Mouse (Mus musculus) myocyte (in vitro differentiated cells): ENCODE measurements around the gene Fdps. TPM values are rescaled to one million over a fixed set of nuclear protein-coding genes. Genes with fewer than 3 reads are reported as not detected.

Source experiments
- H3K27me3 ChIP-seq: one replicate; pipeline ENCODE4 v1.6.1; 2011; ENCODE audit not compliant: control insufficient read depth, insufficient read depth, insufficient read length
- H3K36me3 ChIP-seq: one replicate; pipeline ENCODE4 v1.6.1; 2011; ENCODE audit not compliant: control insufficient read depth, insufficient read depth
- H3K4me2 ChIP-seq: one replicate; pipeline ENCODE4 v1.6.1; 2011; ENCODE audit warnings: low read depth, control low read depth
- H3K4me3 ChIP-seq: one replicate; pipeline ENCODE4 v1.5.1; 2011; ENCODE audit warnings: mild to moderate bottlenecking, control low read depth, moderate library complexity
- H3K79me2 ChIP-seq: one replicate; pipeline ENCODE4 v1.6.1; 2011; ENCODE audit not compliant: control insufficient read depth, insufficient read depth
- H3ac ChIP-seq: one replicate; pipeline ENCODE4 v1.6.1; 2011; ENCODE audit not compliant: control insufficient read depth, insufficient read length
- CEBPB ChIP-seq: IDR thresholded peaks from 2 replicates; pipeline ENCODE4 v1.6.1; 2011; ENCODE audit warnings: mild to moderate bottlenecking, moderate library complexity; ENCODE audit not compliant: poor library complexity, insufficient read depth, severe bottlenecking
- E2F4 ChIP-seq: IDR thresholded peaks from one replicate; pipeline ENCODE4 v1.6.1; 2011; ENCODE audit warnings: mild to moderate bottlenecking, control low read depth, moderate library complexity; ENCODE audit not compliant: insufficient read depth
- MAX ChIP-seq: IDR thresholded peaks from one replicate; pipeline ENCODE4 v1.6.1; 2011; ENCODE audit warnings: low read depth, mild to moderate bottlenecking, control low read depth
- MYOD1 ChIP-seq, 3 experiments: IDR thresholded peaks; one replicate each; pipeline ENCODE4 v1.6.1; 2011; ENCODE audit warnings: control low read depth in 2 of 3, low read depth in 2 of 3, mild to moderate bottlenecking in 2 of 3, moderate library complexity in 1 of 3; ENCODE audit not compliant: insufficient read length in 2 of 3, control insufficient read depth in 1 of 3
- MYOG ChIP-seq, 3 experiments: IDR thresholded peaks; one replicate each; pipeline ENCODE4 v1.6.1; 2011; ENCODE audit warnings: control low read depth in 2 of 3, low read depth in 2 of 3, mild to moderate bottlenecking in 2 of 3; ENCODE audit not compliant: insufficient read length in 2 of 3, control insufficient read depth in 1 of 3, insufficient read depth in 1 of 3
- POLR2A ChIP-seq: IDR thresholded peaks from one replicate; pipeline ENCODE4 v1.6.1; 2011; ENCODE audit warnings: low read depth, mild to moderate bottlenecking, control low read depth, moderate library complexity; ENCODE audit not compliant: insufficient read length
- POLR2AphosphoS2 ChIP-seq: IDR thresholded peaks from one replicate; pipeline ENCODE4 v1.6.1; 2011; ENCODE audit warnings: low read depth, control low read depth; ENCODE audit not compliant: insufficient read length
- REST ChIP-seq: IDR thresholded peaks from one replicate; pipeline ENCODE4 v1.6.1; 2011; ENCODE audit warnings: mild to moderate bottlenecking, control low read depth, moderate library complexity; ENCODE audit not compliant: insufficient read depth, insufficient read length
- SRF ChIP-seq: IDR thresholded peaks from one replicate; pipeline ENCODE4 v1.6.1; 2011; ENCODE audit warnings: low read depth; ENCODE audit not compliant: control insufficient read depth, insufficient read length
- TCF12 ChIP-seq: IDR thresholded peaks from one replicate; pipeline ENCODE4 v1.6.1; 2011; ENCODE audit warnings: mild to moderate bottlenecking, control low read depth; ENCODE audit not compliant: poor library complexity, insufficient read depth, severe bottlenecking
- TCF3 ChIP-seq: IDR thresholded peaks from one replicate; pipeline ENCODE4 v1.6.1; 2011; ENCODE audit warnings: low read depth, control low read depth; ENCODE audit not compliant: insufficient read length
- USF1 ChIP-seq: IDR thresholded peaks from one replicate; pipeline ENCODE4 v1.6.1; 2011; ENCODE audit warnings: low read depth, mild to moderate bottlenecking, control low read depth, moderate library complexity
- polyA plus RNA-seq: library from polyadenylated mRNA; unstranded; fragments of >200 nt; fragmentation: generic; extraction: Trizol; gene quantifications from one replicate; pipeline ENCODE4 v1.2.1, GENCODE M21; 2012; ENCODE audit warnings: missing spikeins

The Fdps gene
- polyA plus RNA-seq, 1 experiment = 863 TPM

GRCm38 (mm10) chr3:89132285-89133062 is 30.7 kb upstream of the Fdps start:
- Histone ChIP-seq H3ac (no peak overlapping the region), H3K27me3 (peaks cover 69% of the 10 kb centered on the region), H3K79me2 (no peaks in the 10 kb centered on the region), H3K4me3 (no peak overlapping the region), H3K4me2 (no peak overlapping the region), H3K36me3 (no peaks in the 10 kb centered on the region)
- no peak for TF ChIP-seq CEBPB

DNA sequence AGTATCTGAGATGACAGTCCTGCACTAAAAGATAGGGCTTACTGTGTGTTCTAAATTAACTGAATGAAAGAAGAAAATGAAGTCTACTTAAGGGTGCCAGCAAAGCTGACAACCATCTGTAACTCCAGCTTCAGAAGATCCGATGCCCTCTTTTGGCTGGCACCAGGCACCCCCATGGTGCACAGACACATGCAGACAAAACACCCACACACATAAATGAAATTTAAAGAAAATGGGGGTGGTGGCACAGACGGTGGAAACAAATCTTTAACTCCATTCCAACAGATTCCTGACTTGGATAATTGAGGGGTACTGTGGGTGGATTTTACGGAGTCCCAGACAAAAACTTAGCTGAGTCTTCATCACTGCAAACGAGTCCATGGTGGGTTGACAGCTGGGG is 30.1 kb upstream of the Fdps start:
- H3K4me3 ChIP-seq = no peak overlapping the region
- TF ChIP-seq MAX (no peak), POLR2AphosphoS2 (no peak), CEBPB (no peak), USF1 (no peak), REST (no peak), MYOD1 (IDR thresholded peaks at IDR 0.05; ENCODE audit: control insufficient read depth in 1 of 3, insufficient read length in 2 of 3, low read depth in 2 of 3) (no peak), SRF (no peak), POLR2A (no peak), E2F4 (no peak), TCF3 (no peak), TCF12 (no peak), MYOG (IDR thresholded peaks at IDR 0.05; ENCODE audit: control insufficient read depth in 1 of 3, insufficient read depth in 1 of 3, insufficient read length in 2 of 3, low read depth in 2 of 3) (no peak)
- H3K36me3 ChIP-seq = no peaks in the 10 kb centered on the region

DNA sequence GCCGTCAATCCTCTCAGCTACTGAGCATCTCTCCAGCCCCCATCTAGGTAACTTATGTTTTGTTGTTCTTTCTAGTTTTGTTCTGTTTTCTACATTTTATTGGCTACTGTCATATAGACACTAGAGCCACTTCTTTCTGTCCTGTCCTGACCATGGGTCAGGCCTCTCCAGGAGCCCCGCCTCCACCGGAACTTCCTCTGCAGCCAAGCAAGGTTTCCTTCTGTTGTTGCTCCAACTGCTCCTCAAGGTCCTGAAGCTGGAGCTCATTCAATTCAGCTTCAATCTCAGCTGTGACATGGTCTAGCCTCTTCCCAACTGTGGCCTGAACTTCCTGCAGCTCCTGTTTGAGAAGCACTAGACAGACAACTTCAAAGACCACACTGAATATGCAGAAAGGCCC is 28.1 kb upstream of the Fdps start:
- no peak overlapping the region for H3ac ChIP-seq
- no peaks in the 10 kb centered on the region for H3K79me2 ChIP-seq
- H3K36me3 ChIP-seq = no peaks in the 10 kb centered on the region
- H3K27me3 ChIP-seq = peaks cover 54% of the 10 kb centered on the region
- no peak overlapping the region for H3K4me2 ChIP-seq
- TF ChIP-seq TCF12 (no peak), POLR2AphosphoS2 (no peak), MYOD1 (IDR thresholded peaks at IDR 0.05; ENCODE audit: control insufficient read depth in 1 of 3, insufficient read length in 2 of 3, low read depth in 2 of 3) (no peak), SRF (no peak), POLR2A (no peak)
- no peak overlapping the region for H3K4me3 ChIP-seq

More for the DNA sequence above, 30.1 kb upstream of the Fdps start:
- Histone ChIP-seq H3K79me2 (no peaks in the 10 kb centered on the region), H3K27me3 (peaks cover 64% of the 10 kb centered on the region), H3ac (no peak overlapping the region), H3K4me2 (no peak overlapping the region)

DNA sequence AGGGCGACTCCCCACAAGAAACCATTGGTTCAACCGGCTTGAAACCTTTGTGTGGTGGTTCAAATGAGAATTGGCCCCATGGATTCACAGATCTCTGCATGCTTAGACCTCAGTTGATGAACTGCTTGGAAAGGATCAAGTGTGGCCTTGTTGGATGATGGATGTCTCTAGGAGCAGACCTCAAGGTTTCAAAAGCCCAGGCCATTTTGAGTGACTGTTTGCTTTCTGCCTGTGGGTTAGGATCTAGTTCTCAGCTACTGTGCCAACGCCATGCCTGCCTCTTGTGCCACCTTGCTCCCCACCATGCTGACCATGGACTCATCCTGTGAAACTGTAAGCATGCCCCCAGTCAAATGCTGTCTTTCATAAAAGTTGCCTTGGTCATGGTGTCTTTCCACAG is 24.2 kb upstream of the Fdps start:
- Histone ChIP-seq H3K4me2 (no peak overlapping the region), H3K27me3 (peaks cover 21% of the 10 kb centered on the region), H3ac (no peak overlapping the region), H3K79me2 (no peaks in the 10 kb centered on the region), H3K4me3 (no peak overlapping the region), H3K36me3 (no peaks in the 10 kb centered on the region)
- TF ChIP-seq REST (no peak), CEBPB (no peak), USF1 (no peak), POLR2AphosphoS2 (no peak), SRF (no peak), MYOD1 (IDR thresholded peaks at IDR 0.05; ENCODE audit: control insufficient read depth in 1 of 3, insufficient read length in 2 of 3, low read depth in 2 of 3) (no peak), MAX (no peak), TCF3 (no peak), TCF12 (no peak)

DNA sequence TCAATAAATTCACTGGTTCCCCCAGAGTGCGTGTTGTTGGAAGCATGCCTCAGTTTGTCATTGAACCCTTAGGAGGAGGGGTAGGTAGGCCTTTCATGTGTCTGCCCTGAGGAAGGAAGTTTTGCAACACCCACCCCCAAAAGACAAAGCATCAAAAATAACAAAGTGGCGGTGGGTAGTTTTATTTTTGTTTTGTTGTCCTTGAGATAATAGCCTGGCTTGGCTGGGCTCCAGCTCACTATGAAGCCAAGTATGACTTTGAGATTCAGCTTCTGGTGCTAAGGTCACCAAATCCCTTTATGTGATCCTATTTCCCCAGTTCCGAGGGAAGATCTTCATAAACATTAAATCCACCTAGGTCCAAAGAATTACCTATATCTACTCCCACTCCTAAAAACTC is 22.5 kb upstream of the Fdps start:
- Histone ChIP-seq H3K36me3 (no peaks in the 10 kb centered on the region), H3K4me2 (no peak overlapping the region), H3K27me3 (peaks cover 27% of the 10 kb centered on the region), H3K4me3 (no peak overlapping the region), H3K79me2 (no peaks in the 10 kb centered on the region), H3ac (no peak overlapping the region)
- no peak for TF ChIP-seq MYOG (IDR thresholded peaks at IDR 0.05; ENCODE audit: control insufficient read depth in 1 of 3, insufficient read depth in 1 of 3, insufficient read length in 2 of 3, low read depth in 2 of 3)
- no peak for TF ChIP-seq E2F4
- no peak for TF ChIP-seq CEBPB
- TF ChIP-seq POLR2A = no peak
- TF ChIP-seq USF1 = no peak
- TF ChIP-seq REST = no peak
- no peak for TF ChIP-seq MYOD1 (IDR thresholded peaks at IDR 0.05; ENCODE audit: control insufficient read depth in 1 of 3, insufficient read length in 2 of 3, low read depth in 2 of 3)
- TF ChIP-seq SRF = no peak
- TF ChIP-seq POLR2AphosphoS2 = no peak
- TF ChIP-seq TCF12 = no peak
- no peak for TF ChIP-seq TCF3
- TF ChIP-seq MAX = no peak
